Mouse (Mus musculus) gastrocnemius, postnatal 36 days (tissue): Measurements from ENCODE around the gene Trem2. TPM values are rescaled to one million over a fixed set of nuclear protein-coding genes. Genes with fewer than 3 reads are reported as not detected.
"Not testable (repeated sequence)": the region's sequence is repeated elsewhere in the genome, so short reads cannot be mapped to it uniquely, and the experiment has no call there.

Source experiments
- DNase-seq, 2 experiments: peaks; one replicate each; pipeline ENCODE4 v3.0.0; 2022
- intact Hi-C: fragments of 180-260 bp; cut with DNase I; formaldehyde crosslinking; loops from one replicate; pipeline ENCODE4 v1.15.1; 2025
- long read RNA-seq, 2 experiments: library from polyadenylated mRNA; stranded (forward); transcript quantifications; one replicate each; pipeline ENCODE4 v2.0.0; 2021
- total RNA-seq, 2 experiments: library from RNA; stranded (reverse); gene quantifications; 2 replicates each; pipeline ENCODE4 v1.2.3; 2021

Trem2 gene
- total RNA-seq = under 1 TPM; 0.33 to 0.49 TPM
- long read RNA-seq, experiment 1 = 0 reads
- long read RNA-seq, experiment 2, partial matches to known transcripts = 1 of 2 reads
- long read RNA-seq, experiment 2, other reads (novel, unspliced or antisense) = 0 of 2 reads

GRCm38 (mm10) chr17:48346231-48346630 lies at the start of gene Trem2:
Trem2 (plus strand) TSS chr17:48346401.
- intact Hi-C loops = no loop called here
- no peak for DNase-seq

- DNase-seq = no peak
- intact Hi-C loops = no loop called here
Measured at GRCm38 (mm10) chr17:48299203-48299602, 47.0 kb upstream of the Trem2 start, which contains the start of gene Treml2. Treml2 (plus strand) TSS chr17:48299498.

- intact Hi-C loops = no loop called here
- no peak for DNase-seq
Measured at GRCm38 (mm10) chr17:48299756-48300155, 46.4 kb upstream of the Trem2 start.

GRCm38 (mm10) chr17:48300199-48300598 lies 46.0 kb upstream of the Trem2 start:
- DNase-seq = no peak
- intact Hi-C loops = no loop called here

GRCm38 (mm10) chr17:48300861-48301260 lies 45.3 kb upstream of the Trem2 start:
- intact Hi-C loops = no loop called here
- no peak for DNase-seq

GRCm38 (mm10) chr17:48301792-48302191 lies 44.4 kb upstream of the Trem2 start:
- intact Hi-C loops = no loop called here
- no peak for DNase-seq

GRCm38 (mm10) chr17:48312124-48312523 lies 34.1 kb upstream of the Trem2 start:
- intact Hi-C loops = loop anchor here (10.0 kb wide), 1 partner anchor 167 kb away; the partner anchor contains the start of gene 9830107B12Rik
- DNase-seq = no peak

GRCm38 (mm10) chr17:48315905-48316579 lies 30.2 kb upstream of the Trem2 start, which contains the start of gene B430306N03Rik:
B430306N03Rik (plus strand) TSS chr17:48316141.
- not testable (repeated sequence) for DNase-seq
- intact Hi-C loops = loop anchor here (10.0 kb wide), 1 partner anchor 171 kb away; the partner anchor contains the start of gene 9830107B12Rik

GRCm38 (mm10) chr17:48318686-48319085 lies 27.5 kb upstream of the Trem2 start:
- intact Hi-C loops = loop anchor here (10.0 kb wide), 1 partner anchor 174 kb away; the partner anchor contains the start of gene 9830107B12Rik
- no peak for DNase-seq

GRCm38 (mm10) chr17:48321279-48321678 lies 24.9 kb upstream of the Trem2 start:
- intact Hi-C loops = no loop called here
- DNase-seq = no peak

- intact Hi-C loops = no loop called here
- DNase-seq = no peak
Measured at GRCm38 (mm10) chr17:48323236-48323635, 23.0 kb upstream of the Trem2 start.

GRCm38 (mm10) chr17:48324258-48324657 lies 21.9 kb upstream of the Trem2 start:
- intact Hi-C loops = no loop called here
- no peak for DNase-seq

GRCm38 (mm10) chr17:48325093-48325492 lies 21.1 kb upstream of the Trem2 start:
- intact Hi-C loops = no loop called here
- no peak for DNase-seq

GRCm38 (mm10) chr17:48325638-48326037 lies 20.6 kb upstream of the Trem2 start:
- intact Hi-C loops = no loop called here
- no peak for DNase-seq

GRCm38 (mm10) chr17:48326656-48327055 lies 19.5 kb upstream of the Trem2 start:
- DNase-seq = no peak
- intact Hi-C loops = no loop called here

- no peak for DNase-seq
- intact Hi-C loops = no loop called here
Measured at GRCm38 (mm10) chr17:48332524-48332923, 13.7 kb upstream of the Trem2 start.

- intact Hi-C loops = loop anchor here (2.0 kb wide), 1 partner anchor 57 kb away; no protein-coding TSS in a partner anchor
- no peak for DNase-seq
Measured at GRCm38 (mm10) chr17:48334186-48334585, 12.0 kb upstream of the Trem2 start.

GRCm38 (mm10) chr17:48336857-48337256 lies 9.3 kb upstream of the Trem2 start:
- DNase-seq = peak; percentile 70 to 73
- intact Hi-C loops = loop anchor here (5.0 kb wide), 1 partner anchor 235 kb away; no protein-coding TSS in a partner anchor

- intact Hi-C loops = no loop called here
Measured at GRCm38 (mm10) chr17:48340267-48340666, 5.9 kb upstream of the Trem2 start.

GRCm38 (mm10) chr17:48341947-48342346 lies 4.3 kb upstream of the Trem2 start:
- DNase-seq = no peak
- intact Hi-C loops = no loop called here

More at GRCm38 (mm10) chr17:48340267-48340666, 5.9 kb upstream of the Trem2 start:
- DNase-seq = no peak

GRCm38 (mm10) chr17:48343065-48343464 lies 3.1 kb upstream of the Trem2 start:
- intact Hi-C loops = no loop called here
- no peak for DNase-seq

- intact Hi-C loops = no loop called here
Measured at GRCm38 (mm10) chr17:48345824-48346223, 377 bp upstream of the Trem2 start.

More at GRCm38 (mm10) chr17:48345824-48346223, 377 bp upstream of the Trem2 start:
- DNase-seq = no peak
